Mouse (Mus musculus): ENCODE results near the gene Paxx.

Gene Paxx

DNA sequence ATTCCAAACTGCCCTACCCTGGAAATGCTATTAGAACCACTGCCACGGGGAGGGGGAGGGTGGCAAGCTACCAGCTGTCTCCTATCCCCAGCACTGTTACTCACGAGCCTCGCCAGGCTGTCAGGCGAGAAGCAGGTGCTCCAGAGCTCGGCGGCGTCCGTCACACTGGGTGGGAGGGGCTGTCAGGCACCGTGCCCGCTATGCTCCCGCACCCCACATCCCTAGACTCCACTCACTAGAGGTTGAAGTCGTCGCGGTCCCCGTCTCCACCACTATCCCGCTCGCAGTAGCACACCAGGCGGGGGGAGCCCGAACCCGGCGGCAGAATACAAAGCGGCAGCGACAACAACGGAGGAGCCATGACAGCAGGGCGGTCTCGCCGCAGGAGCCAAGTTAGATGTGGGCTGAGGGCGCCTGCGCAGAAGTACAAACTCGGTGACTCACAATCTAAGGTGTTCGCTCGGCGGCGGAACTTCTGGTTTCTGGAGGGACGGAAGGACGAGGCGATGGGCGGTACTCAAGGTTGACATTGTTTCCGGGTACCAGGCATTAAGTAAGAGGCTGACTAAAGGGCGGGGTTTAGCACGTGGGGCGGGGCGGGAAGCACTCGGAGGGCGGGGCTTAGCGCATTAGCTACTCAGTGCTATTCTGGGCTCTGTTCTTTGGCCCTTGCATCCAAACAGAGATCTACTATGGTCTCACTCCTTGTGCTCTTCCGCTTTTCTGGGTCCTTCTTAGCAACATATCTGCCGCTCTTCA, at the start of gene Paxx:
Gene Paxx (minus strand): TSS at position 544 of the 759 bp plus-strand sequence.
- peak; percentile 99 for DNase-seq (ENCODE audit: low read depth, low spot score)

DNA sequence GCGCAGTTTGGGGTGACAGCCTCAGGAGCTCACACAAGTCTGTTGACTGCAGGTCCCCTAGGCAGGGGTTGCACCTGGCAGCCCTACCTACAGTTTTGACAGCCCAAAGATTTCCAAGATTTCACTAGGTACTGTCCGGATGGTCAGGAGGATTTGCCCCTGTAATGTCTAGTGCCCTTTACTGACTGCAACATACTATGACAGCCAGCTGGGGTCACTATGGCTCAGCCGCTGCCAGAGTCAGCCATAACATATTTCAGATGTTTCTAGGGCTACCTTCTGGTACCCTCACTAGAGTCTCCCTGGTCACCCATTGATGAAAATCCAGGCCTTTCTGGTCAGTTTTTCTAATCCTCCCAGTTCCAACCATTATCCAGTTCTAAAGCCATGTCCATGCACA, 49.0 kb upstream of the Paxx start:
- DNase-seq (ENCODE audit: low read depth, low spot score), result peak; percentile 61

DNA sequence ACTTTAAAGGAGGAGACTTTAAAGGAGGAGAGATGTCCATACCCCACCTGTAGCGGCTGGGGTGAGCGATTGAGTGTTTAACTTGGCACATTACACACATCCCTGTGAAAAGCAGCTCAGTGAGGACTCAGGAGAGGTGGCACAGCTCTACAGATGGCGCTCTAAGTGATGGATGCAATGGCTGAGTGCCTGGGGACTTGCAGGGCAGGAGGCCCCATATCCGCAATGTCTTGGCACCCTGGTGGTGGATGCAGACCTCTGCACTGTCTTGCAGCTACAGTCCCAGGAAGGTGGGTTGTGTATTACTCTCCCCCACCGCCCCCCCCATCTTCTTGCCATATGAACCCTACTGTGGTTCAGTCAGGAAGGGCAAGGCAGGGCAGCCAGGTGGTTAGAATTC, 46.1 kb upstream of the Paxx start:
- peak; percentile 66 for DNase-seq (ENCODE audit: low read depth, low spot score)

DNA sequence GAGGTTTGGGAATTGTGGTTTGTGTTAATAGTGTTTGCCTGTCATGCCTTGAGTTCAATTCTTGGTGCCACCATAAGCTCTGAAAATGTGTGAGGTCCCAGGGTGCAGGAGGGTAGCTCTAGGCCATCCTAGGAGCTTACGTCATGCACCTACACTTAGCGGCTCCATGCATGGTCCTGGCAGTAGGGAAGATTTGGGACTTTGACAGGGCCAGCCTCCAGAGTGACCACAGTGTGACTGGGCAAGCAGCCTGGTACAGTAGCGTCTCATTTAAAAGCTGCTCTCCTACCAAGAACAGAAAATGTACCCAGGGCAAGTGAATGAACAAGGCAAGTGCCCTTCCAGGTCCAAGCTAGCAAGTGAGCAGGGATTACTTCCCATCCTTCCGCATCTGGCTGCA, 45.0 kb upstream of the Paxx start:
- no peak for DNase-seq (ENCODE audit: low read depth, low spot score)

DNA sequence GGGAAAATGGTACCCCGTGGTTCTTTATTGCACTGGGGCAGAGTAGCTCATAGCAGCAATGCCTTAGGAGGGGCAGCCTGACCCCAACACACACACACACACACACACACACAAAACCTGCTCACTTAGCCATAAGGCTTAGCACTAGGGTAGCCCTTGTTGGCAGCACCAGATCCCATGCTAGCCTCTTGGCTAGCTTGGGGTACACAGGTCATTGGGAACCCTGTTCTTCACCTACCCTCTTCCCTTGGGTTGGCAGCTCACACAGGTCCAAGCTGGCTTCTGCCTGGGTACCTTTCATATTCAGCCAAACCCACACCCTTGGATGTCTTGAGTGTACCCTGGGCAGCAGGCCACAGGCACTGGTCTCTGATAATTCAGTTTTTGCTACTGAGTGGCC, 44.1 kb upstream of the Paxx start:
- DNase-seq (ENCODE audit: low read depth, low spot score), result no peak

DNA sequence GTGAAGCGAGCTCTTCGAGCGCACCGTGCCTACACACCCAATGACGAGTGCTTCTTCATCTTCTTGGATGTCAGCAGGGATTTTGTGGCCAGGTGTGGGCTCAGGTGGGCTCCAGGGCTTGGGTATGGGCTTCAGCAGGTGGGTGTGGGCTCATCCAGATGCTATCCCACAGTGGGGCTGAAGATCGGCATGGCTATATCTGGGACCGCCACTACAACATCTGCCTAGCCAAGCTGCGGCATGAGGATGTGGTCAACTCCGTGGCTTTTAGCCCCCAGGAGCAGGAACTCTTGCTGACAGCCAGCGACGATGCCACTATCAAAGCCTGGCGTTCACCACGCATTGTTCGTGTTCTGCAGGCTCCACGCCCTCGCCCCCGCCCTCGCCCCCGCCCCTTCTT, 43.6 kb upstream of the Paxx start:
- no peak for DNase-seq (ENCODE audit: low read depth, low spot score)

DNA sequence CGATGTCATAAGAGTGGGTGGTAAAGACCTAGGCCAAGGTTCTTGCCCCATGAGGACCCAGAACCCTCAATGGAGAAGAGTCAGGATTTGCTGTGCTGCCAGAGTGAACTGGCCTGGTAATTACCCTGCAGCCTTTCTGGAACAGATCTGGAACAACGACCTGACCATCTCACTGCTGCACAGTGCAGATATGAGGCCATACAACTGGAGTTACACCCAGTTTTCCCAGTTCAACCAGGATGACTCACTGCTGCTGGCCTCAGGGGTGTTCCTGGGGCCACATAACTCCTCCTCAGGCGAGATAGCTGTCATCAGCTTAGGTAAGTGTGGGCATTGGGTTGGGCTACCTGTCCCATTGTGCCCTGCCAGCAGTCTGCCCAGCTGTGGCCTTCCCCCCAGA, 41.8 kb upstream of the Paxx start:
- no peak for DNase-seq (ENCODE audit: low read depth, low spot score)

DNA sequence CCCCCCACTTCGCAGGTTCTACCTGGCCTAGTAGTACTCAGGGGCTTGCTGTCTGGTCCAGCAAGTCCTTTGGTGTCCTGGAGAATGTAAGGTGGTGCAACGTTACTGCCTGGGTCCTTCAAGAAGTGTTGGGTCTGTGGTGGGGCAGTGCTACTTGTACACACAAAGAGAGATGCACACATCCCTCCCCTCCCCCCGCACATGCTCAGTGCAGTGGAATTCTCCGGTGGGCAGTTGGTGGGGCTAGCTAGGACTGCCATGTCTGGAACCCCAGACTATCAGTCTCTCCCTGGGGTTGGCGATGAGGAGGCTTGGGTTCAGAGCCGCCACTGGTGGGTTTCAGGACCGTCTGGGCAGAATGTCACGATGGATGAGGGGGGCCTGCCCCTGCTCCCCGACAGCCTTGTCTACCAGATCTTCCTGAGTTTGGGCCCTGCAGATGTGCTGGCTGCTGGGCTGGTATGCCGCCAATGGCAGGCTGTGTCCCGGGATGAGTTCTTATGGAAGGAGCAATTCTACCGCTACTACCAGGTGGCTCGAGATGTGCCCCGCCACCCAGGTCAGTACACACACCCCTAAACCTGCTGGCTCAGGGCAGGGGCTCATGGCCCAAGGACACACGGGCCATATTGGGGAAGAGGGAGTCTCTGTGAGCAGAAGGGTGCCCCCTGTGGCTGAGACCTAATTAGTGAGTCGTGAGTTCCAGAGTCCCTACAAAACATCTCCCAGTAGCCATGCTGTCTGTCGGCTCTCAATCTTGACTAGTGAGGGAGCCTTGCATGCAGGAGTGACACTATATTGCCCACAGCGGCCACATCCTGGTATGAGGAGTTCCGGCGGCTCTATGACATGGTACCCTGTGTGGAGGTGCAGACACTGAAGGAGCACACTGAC, 40.9 kb upstream of the Paxx start, which contains the start of gene C8g:
Gene C8g (minus strand): TSS at position 127 of the 894 bp plus-strand sequence.
- DNase-seq (ENCODE audit: low read depth, low spot score), result peak; percentile 31

DNA sequence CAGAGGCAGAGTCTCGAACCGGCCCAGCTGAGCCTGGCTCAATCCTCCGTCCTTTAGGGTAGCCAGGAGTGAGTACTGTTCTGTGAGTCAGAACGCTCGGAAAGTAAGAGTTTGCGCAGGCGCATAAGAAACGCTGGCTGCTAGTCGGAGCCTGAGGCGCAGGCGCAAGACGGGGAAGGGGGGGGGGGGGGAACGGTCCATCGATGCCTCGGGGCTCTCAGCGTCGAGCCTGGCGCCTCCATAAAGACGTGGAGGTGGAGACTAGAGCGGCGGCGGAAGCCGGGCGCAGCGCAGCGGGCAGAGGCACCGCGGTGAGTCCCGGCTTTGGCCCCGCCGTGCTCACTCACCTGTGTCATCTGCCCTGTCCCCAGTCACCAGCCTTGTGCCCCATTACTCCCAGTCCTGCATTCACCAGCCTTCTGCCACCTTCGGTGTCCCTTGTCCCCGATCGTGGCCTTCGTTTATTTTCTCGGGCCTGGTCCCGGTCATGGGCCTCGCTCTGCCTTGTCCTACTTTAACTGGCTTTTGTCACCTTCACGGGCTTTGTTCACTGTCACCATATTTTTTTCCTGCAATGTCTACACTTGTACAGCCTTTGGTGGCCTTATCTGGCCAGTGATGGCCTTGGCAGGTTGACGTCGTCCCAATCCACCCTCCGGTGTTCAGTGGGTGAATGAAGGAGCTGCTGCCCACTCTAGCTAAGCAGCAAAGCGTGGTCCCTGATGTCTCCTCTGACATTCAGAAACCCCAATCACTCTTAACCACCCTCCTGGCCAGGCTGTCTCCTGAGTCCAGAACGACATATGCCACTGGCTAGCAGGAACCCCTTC, 39.9 kb upstream of the Paxx start, which contains the start of gene Fbxw5:
Gene Fbxw5 (plus strand): TSS at position 175 of the 830 bp plus-strand sequence.
- DNase-seq (ENCODE audit: low read depth, low spot score), result peak; percentile 97

DNA sequence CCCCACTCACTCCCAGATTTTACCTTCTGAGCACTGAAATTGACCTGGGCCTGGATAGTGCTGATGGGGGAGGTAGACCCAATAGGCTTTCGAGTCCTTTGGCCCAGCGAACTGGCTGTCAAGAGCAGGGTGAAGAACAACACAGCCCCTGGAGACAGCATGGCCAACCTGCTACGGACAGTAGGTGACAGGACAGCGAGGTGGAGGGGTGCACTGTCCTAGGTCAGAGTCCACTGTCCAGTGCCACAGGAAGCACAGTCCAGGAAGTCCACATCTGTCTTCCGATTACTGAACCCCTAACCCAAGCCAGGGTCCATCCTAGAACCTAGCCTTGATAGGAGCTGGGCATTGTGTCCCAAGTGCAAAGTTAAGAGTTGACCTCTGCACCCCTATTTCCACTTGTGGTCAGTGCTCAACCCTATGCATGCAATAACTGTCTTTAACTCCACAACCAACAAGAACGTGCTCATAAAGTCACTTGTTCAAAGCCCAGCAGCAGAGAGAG, 39.2 kb upstream of the Paxx start:
- no peak for DNase-seq (ENCODE audit: low read depth, low spot score)

DNA sequence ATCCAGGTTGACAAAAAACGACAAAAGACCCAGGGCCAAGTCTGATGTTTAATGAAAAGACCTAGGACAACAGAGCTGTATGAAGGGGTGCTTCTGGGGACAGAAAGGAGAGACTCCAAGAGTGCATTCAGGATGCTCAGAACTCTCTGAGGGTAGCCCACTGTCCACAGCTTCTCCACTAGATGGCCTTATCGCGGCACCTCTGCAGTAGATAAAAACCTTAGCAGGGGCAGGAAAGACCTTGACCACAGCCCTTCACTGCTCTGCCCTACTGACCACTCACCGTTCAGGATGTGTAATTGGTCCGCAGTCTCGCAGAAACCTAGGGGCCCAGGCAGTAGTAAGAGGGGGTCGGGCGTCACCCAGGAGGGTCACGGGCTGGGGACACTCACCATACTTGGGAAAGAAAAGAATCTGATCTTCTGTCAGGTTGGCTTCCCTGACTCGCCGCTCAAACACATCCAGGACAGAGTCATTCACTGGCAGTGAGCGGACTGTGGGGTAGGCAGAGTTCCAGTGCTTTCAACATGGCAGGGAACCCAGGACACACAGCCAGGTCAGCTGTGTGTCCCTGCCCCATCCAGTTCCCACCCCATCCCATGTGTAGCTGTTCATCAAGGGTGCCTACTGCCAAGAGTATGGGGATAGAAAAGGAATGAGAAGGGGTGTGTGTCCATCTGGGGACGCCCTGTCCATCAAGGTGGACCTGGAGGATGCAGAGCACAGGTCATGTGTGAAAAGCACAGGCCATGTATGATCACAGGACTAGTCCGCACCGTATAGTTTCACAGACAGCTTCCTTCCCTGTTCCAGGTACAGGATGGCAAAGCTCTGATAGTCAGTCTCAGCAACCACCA, 38.0 kb upstream of the Paxx start:
- DNase-seq (ENCODE audit: low read depth, low spot score), result no peak

DNA sequence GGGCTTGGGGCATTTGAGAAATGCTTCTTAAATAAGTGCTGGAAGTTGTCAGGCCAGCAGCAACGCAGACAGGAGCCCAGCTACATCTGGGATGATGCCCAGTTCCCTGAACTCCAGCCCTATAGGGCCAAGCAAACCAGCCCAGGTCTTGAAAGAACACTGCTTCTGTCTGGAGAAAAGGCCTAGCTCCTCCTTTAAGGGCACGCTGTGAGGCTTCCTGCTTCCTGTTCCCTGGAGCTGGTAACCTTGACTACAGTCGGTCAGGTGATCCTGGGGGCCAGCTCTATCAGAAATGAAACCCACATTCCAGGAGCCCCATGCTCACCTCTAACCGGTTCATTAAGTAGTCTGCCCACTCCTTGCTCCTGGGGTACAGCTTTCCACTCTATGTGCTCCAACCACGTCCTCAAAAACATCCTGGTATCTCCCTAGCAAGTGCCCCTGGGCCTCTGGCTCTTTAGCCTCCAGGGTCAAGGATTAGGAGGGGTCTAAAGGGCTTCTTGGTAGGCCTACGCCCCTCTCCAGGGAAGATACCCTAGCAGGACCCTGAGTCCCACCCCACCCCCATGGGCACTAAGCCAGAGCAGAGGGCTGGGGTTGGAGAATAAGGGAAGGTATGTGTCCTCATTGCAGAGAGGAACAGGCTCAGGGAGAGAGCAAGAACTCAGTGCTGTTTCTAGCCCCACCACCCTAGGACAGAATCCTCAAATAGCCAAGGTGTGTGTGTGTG, 37.1 kb upstream of the Paxx start:
- DNase-seq (ENCODE audit: low read depth, low spot score), result peak; percentile 40

DNA sequence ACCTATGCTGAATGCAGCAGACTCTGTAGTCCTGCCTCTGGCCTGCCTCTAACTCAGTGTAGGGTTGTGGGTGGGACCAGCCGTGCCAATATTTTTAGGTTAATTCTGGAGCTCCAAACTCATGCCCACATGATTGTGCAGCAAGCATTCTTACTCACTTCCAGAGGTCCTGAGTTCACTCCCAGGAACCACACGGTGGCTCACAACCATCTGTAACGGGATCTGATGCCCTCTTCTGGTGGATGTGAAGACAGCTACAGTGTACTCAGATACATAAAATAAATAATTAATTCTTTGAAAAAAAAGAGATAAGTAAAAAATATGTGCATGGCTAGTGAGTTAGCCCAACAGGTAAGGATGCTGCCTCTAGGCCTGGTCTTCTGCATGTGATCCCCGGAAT, 35.6 kb upstream of the Paxx start:
- peak; percentile 70 for DNase-seq (ENCODE audit: low read depth, low spot score)

DNA sequence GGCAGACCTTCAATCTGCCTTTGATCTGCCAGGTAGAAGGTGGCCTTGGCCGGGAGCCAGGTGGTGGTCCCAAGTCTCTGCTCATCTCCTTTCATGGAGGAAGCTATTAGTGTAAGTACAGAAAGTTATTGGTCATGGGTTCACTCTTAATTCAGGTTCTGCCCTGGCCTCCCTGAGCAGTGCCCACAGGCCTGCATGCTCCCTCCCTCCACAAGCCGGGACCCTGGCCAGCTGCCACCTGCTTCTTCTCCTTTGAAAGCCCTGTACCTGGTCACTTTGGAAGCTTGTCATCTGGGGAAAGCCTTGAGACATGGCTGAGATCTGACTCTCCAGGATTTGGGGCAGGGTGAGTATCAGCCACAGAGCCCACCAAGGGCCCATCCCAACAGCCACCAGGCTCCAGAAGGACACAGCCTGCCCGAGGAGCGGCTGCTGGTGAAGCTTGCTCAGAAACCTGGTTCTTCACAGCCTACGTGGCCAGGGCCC, 32.6 kb upstream of the Paxx start, which contains the start of gene Lcn12:
Gene Lcn12 (minus strand): TSS at position 436 of the 486 bp plus-strand sequence.
- no peak for DNase-seq (ENCODE audit: low read depth, low spot score)

DNA sequence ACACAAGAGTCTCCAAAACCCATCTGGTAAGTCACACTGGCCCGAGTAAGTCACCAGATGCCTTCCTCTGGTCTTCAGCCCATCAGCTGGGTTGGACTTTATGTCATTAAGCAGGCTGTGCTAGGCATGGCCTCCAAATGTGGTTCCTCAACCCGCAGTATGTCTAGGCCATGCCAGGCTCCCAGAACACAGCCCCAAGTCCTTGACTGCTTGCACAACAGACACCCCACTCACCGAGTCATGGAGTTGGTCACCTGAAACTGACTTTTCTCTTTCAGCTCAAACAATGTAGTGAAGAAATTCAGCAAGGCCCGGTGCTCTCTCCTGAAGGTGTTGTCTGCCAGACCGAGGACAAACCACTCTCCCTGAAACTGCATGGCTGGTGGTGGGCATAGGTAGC, 32.1 kb upstream of the Paxx start:
- no peak for DNase-seq (ENCODE audit: low read depth, low spot score)

DNA sequence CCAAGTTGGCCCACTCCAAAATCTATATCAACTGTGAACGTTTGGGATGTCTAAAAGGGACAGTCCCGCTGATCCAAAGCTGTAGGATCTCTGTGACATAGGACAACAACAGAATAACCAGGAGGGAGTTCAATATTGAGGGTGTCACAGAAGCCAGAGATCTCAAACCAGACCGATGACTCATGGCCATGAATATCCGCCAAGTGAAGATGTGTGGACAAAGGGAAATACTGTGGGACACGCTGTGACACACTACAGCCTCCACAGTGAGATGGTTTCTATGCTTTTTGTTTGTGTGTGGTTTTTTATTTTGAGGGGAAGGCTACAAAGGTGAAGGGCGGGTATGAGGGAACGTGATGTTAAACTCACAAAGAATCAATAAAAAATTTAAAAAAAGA, 27.8 kb upstream of the Paxx start:
- no peak for DNase-seq (ENCODE audit: low read depth, low spot score)

DNA sequence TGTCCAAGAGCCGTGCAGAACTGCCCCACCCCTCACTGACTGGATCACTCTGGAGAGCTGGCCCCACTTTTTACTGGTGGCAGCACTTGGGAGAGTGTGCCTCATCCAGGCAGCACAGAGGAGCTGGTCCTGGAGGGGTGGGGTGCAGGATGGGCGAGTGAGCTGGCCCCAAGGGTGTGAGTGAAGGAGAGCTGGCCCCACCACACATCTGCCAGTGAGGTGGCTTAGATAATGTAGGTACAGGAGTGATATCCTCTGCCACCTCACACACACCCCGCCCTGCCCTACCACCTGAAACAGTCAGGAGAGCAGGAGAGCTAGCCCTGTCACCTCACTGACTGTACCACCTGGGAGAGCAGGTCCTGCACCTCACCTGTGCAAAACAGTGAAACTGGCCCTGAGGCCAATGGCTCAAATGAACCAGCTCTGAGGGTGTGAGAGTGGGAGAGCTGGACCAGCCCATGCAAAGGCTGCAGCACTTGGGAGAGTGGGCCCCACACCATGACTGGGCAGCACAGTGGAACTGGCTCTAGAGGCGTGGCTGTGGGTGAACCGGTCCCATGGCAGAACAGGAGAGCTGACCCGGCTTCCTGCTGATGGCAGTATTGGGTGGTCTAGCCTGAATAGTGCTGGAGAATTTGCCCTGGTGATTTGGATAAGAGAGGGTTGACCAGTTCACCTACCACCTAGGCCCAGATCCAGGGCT, 27.2 kb upstream of the Paxx start:
- DNase-seq (ENCODE audit: low read depth, low spot score), result no peak

DNA sequence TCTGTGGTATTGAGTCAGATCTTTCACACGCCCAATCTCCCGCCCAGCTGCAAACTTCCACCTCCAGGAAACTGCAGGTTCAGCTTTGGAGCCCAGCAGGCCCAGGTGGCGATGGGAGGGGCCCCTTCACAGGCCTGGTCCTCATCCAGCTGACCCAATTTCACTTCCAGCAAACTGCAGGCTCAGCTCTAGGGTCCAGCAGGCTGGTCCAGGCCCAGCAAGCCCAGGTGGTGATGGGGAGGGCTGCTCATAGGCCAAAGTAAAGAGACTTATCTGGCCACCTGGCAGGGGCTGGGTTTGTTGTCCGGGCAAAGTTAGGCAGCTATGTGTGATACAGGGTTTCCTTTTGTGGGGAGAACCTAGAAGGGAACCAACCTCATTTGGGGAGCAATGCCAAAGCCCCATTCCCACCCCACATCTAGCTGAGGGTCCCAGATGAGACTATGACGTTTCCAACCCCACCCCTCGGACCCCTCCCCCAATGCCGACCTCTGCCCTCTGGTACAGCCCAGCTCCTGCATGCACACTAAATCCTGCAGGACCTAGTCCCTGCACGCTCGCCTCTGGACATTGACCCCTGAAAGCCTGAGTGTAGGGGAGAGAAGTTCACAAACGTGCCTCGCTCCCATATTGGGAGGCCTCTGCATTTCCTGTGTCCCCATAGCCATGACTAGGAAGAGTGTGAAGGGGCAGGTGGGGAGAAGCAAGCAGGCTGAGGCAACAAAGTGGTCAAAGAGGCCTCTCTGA, 24.2 kb upstream of the Paxx start:
- no peak for DNase-seq (ENCODE audit: low read depth, low spot score)
